Mouse (Mus musculus) ES-Bruce4 (cell line): ENCODE measurements around the gene Use1.

Source experiments
- CTCF ChIP-seq: IDR thresholded peaks from one replicate; pipeline ENCODE4 v1.8.1; 2011; ENCODE audit warnings: low read depth, low read length
- EP300 ChIP-seq: IDR thresholded peaks from 2 replicates; pipeline ENCODE4 v1.6.1; 2011; ENCODE audit warnings: low read depth, low read length; ENCODE audit not compliant: insufficient read depth
- POLR2A ChIP-seq: IDR thresholded peaks from one replicate; pipeline ENCODE4 v1.8.1; 2011; ENCODE audit warnings: low read length; ENCODE audit not compliant: insufficient read depth

DNA sequence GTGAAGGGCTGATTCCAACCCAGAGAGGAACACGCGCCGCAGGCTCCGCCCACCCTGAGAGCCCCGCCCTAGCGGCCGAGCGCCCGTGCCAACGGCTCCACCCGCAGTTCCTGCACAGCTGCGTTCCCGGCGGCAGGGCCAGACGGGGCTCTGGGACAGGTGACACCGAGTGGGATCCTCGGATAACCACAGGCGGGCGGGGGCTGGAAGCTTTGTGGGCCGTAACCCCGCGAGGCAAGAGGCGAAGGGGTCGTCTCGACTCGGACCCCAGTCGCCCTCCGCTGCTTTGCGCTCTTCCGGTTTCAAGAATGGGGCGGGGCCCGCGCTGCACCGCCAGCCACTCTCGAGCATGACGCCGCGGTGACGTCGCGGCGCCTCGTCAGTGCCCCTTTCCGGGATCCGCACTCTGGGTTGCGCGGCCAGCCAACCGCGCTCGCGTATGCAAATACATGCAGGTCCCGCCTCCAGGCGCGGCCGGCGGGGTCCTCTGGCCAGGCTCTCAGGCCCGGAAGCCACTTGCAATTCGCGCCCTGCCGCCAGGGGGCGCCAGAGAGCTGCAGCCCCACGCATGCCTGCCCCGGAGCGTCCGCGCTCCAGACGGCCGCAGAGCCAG is 4.7 kb downstream of the Use1 start, which contains the start of gene Ocel1:
- TF ChIP-seq CTCF (peak; percentile 90), POLR2A (no peak), EP300 (no peak)
